Mouse (Mus musculus) limb, embryonic 11.5 days (tissue): ENCODE measurements around the gene Gm5741. TPM values are rescaled to one million over a fixed set of nuclear protein-coding genes. Genes with fewer than 3 reads are reported as not detected.

Experiments
- ATAC-seq: fragments of 200-750 bp; cut with Nextera tagmentation; 2 replicates; pipeline ENCODE4 v1.8.0; 2017; ENCODE audit warnings: low read depth; ENCODE audit not compliant: insufficient number of reproducible peaks, low FRiP score, low TSS enrichment
- DNase-seq: peaks from one replicate; pipeline ENCODE4 v3.0.0-alpha.2; 2015; ENCODE audit warnings: low spot score
- H3K27ac ChIP-seq: fragments of 300-500 bp; sonication (generic); replicated peaks from 2 replicates; pipeline ENCODE4 v1.5.1; 2014; ENCODE audit warnings: low read depth, mild to moderate bottlenecking, low read length
- H3K27me3 ChIP-seq: fragments of 300-500 bp; sonication (generic); 2 replicates; pipeline ENCODE4 v1.6.1; 2014; ENCODE audit warnings: mild to moderate bottlenecking, low read length, mixed read lengths; ENCODE audit not compliant: control insufficient read depth, insufficient read depth
- H3K36me3 ChIP-seq: fragments of 300-500 bp; sonication (generic); 2 replicates; pipeline ENCODE4 v1.6.1; 2014; ENCODE audit warnings: mild to moderate bottlenecking, low read length, moderate library complexity, mixed read lengths; ENCODE audit not compliant: control insufficient read depth, insufficient read depth
- H3K4me1 ChIP-seq: fragments of 300-500 bp; sonication (generic); 2 replicates; pipeline ENCODE4 v1.6.1; 2014; ENCODE audit warnings: low read length, mixed read lengths; ENCODE audit not compliant: control insufficient read depth, insufficient read depth
- H3K4me2 ChIP-seq: fragments of 300-500 bp; sonication (generic); 2 replicates; pipeline ENCODE4 v1.6.1; 2014; ENCODE audit warnings: low read depth, mild to moderate bottlenecking, moderate library complexity; ENCODE audit not compliant: severe bottlenecking
- H3K4me3 ChIP-seq: fragments of 300-500 bp; sonication (generic); 2 replicates; pipeline ENCODE4 v1.5.1; 2014; ENCODE audit warnings: low read depth, low read length
- H3K9ac ChIP-seq: fragments of 300-500 bp; sonication (generic); 2 replicates; pipeline ENCODE4 v1.6.1; 2014; ENCODE audit warnings: mild to moderate bottlenecking, low read length
- H3K9me3 ChIP-seq: fragments of 300-500 bp; sonication (generic); 2 replicates; pipeline ENCODE4 v1.6.1; 2016; ENCODE audit warnings: low read length; ENCODE audit not compliant: control insufficient read depth
- WGBS: fragments of 180-500 bp; shearing (Covaris S2); extraction: QIAGEN DNeasy Blood & Tissue Kit; methylation state at CpG from one replicate; pipeline ENCODE4 v1.1.7; 2014; 5-methylcytosine and 5-hydroxymethylcytosine counted together
- microRNA-seq: library from miRNA; unstranded; fragments of <30 nt; microRNA quantifications from one replicate; pipeline ENCODE4, GENCODE M21; 2016
- polyA plus RNA-seq: library from polyadenylated mRNA; unstranded; fragments of >200 nt; fragmentation: Nextera tagmentation; extraction: Ambion mirVana; gene quantifications from 2 replicates; pipeline ENCODE4 v1.2.1, GENCODE M21; 2014

Gm5741 gene
- polyA plus RNA-seq, 1 experiment from 2014 or later: not detected

- Histone ChIP-seq H3K9me3 (no peaks in the 10 kb centered on the region), H3K4me1 (peaks cover 5% of the 10 kb centered on the region; the same call in 1 of the 2 replicates), H3K9ac (no peak overlapping the region), H3K27me3 (no peaks in the 10 kb centered on the region), H3K4me3 (no peak overlapping the region), H3K27ac (no peak overlapping the region), H3K4me2 (no peak overlapping the region), H3K36me3 (peaks cover 20% of the 10 kb centered on the region)
- ATAC-seq: no peak
- DNase-seq: no peak
- WGBS: 92% methylated on average over 3 of the region's 3 CpGs
Measured at GRCm38 (mm10) chr8:85021514-85022055, 46.2 kb downstream of the Gm5741 start.

Small RNAs within 50 kb of the gene (microRNA-seq; reads per million reads assigned to microRNA genes)
- gene Gm23388 (4.9 reads per million, percentile 10 among the genes with 10 or more reads in this experiment), gene Mir7070 (1.2 reads per million)

Other genes with a start within 250 kb of the Gm5741 start
- 3.6 and 3.9 TPM in 2 replicates for gene Dand5, start 245.2 kb downstream of the Gm5741 start, polyA plus RNA-seq
- 45.0 and 46.7 TPM in 2 replicates for gene Gadd45gip1, start 236.5 kb downstream of the Gm5741 start, polyA plus RNA-seq
- 93.1 and 93.4 TPM in 2 replicates for gene Rad23a, start 227.3 kb downstream of the Gm5741 start, polyA plus RNA-seq
- gene Calr, start 221.0 kb downstream of the Gm5741 start, polyA plus RNA-seq: 854 and 918 TPM in 2 replicates
- gene Farsa, start 211.0 kb downstream of the Gm5741 start, polyA plus RNA-seq: 99.9 and 105 TPM in 2 replicates
- 86.5 and 89.0 TPM in 2 replicates for gene Syce2, start 195.9 kb downstream of the Gm5741 start, polyA plus RNA-seq
- gene Gcdh, start 174.1 kb downstream of the Gm5741 start, polyA plus RNA-seq: 42.1 and 43.3 TPM in 2 replicates
- 9.1 and 11.0 TPM in 2 replicates for gene Klf1, start 166.1 kb downstream of the Gm5741 start, polyA plus RNA-seq
- gene Dnase2a, start 159.4 kb downstream of the Gm5741 start, polyA plus RNA-seq: 8.2 and 8.6 TPM in 2 replicates
- 0.17 and 0.71 TPM in 2 replicates for gene Mast1, start 130.6 kb downstream of the Gm5741 start, polyA plus RNA-seq
- 0.16 TPM in 1 of 2 replicates, not detected in the other for gene Rtbdn, start 121.0 kb downstream of the Gm5741 start, polyA plus RNA-seq
- not detected in 2 replicates for gene Gm49661, start 98.5 kb downstream of the Gm5741 start, polyA plus RNA-seq
- 1,235 and 1,326 TPM in 2 replicates for gene Prdx2, start 98.4 kb downstream of the Gm5741 start, polyA plus RNA-seq
- gene Rnaseh2a, start 98.2 kb downstream of the Gm5741 start, polyA plus RNA-seq: 127 and 133 TPM in 2 replicates
- gene Junb, start 89.3 kb downstream of the Gm5741 start, polyA plus RNA-seq: 7.2 and 7.7 TPM in 2 replicates
- gene Hook2, start 77.4 kb downstream of the Gm5741 start, polyA plus RNA-seq: 14.5 and 15.2 TPM in 2 replicates
- gene Best2, start 53.5 kb downstream of the Gm5741 start, polyA plus RNA-seq: not detected in 2 replicates
- gene Asna1, start 42.7 kb downstream of the Gm5741 start, polyA plus RNA-seq: 119 and 131 TPM in 2 replicates
- 194 and 197 TPM in 2 replicates for gene Trir, start 41.2 kb downstream of the Gm5741 start, polyA plus RNA-seq
- 12.7 and 16.3 TPM in 2 replicates for gene Tnpo2, start 31.1 kb downstream of the Gm5741 start, polyA plus RNA-seq
- gene Fbxw9, start 7.9 kb downstream of the Gm5741 start, polyA plus RNA-seq: 21.0 and 21.2 TPM in 2 replicates
- gene Dhps, start 3.8 kb upstream of the Gm5741 start, polyA plus RNA-seq: 69.4 and 73.8 TPM in 2 replicates
- gene Wdr83os, start 12.8 kb upstream of the Gm5741 start, polyA plus RNA-seq: 112 and 115 TPM in 2 replicates
- gene Wdr83, start 13.3 kb upstream of the Gm5741 start, polyA plus RNA-seq: 54.9 and 57.7 TPM in 2 replicates
- 22.1 and 23.4 TPM in 2 replicates for gene Man2b1, start 15.3 kb upstream of the Gm5741 start, polyA plus RNA-seq
- gene Zfp791, start 55.1 kb upstream of the Gm5741 start, polyA plus RNA-seq: 2.1 and 2.3 TPM in 2 replicates
- not detected in 2 replicates for gene Cks1brt, start 83.9 kb upstream of the Gm5741 start, polyA plus RNA-seq
- gene Olfr371, start 158.0 kb upstream of the Gm5741 start, polyA plus RNA-seq: not detected in 2 replicates
- 158 and 159 TPM in 2 replicates for gene Orc6, start 231.7 kb upstream of the Gm5741 start, polyA plus RNA-seq
- gene Vps35, start 231.8 kb upstream of the Gm5741 start, polyA plus RNA-seq: 137 and 150 TPM in 2 replicates